Mouse (Mus musculus) natural killer cell, adult 2 months (primary cell): ENCODE measurements around the gene Vmn1r47.
"Not testable (repeated sequence)": the region's sequence is repeated elsewhere in the genome, so short reads cannot be mapped to it uniquely, and the experiment has no call there.

Experiments
- DNase-seq, 2 experiments: peaks; one replicate each; pipeline ENCODE4 v3.0.0; 2022; ENCODE audit warnings: low spot score in 2 of 2

Vmn1r47 gene

GRCm38 (mm10) chr6:90015847-90016246 is at the start of gene Vmn1r47:
Gene Vmn1r47 (plus strand): TSS chr6:90016147.
- not testable (repeated sequence) for DNase-seq

DNA sequence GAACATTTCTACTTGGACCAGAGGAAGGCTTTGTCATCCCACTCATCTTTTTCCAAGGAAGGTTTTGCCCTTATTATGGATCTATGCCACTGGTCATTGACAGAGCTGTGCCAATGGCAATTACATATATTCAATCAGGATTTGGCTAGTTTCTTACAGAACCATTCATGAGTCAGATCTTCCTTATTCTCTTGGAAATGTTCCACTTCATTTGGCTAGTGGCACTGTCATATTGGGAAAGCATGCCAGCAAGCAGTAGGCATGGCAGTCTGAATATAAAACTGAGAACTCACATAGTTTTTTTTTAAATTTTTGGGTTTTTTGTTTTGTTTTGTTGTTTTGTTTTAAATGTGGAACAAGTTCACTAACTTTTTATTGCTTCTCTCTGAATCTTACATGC is 49.6 kb upstream of the Vmn1r47 start:
- no peak for DNase-seq

DNA sequence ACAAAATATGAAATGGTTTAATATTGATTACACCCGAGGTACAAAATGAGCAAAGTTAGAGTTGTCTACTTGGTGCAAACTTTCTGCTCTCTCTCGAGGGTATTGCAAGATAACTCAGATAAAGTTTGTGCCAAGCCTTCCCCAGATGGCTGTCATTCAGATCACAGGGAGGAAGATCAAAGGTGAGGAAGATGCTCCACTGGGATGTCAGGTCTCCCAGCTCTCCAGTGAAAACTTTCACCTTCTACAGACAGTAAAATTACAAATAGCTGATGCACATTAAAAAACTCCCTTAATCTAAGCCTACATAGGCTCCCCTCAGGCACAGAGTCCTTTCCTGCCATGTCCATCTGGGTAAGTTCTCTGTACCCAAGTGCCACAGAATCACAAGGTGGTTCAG is 46.9 kb upstream of the Vmn1r47 start, which contains the start of gene Vmn1r46:
Gene Vmn1r46, plus strand, starts transcription at position 301 of the 400 bp plus-strand sequence.
- DNase-seq = no peak

- no peak for DNase-seq
Measured at GRCm38 (mm10) chr6:89985989-89986388, 30.0 kb upstream of the Vmn1r47 start.

- not testable (repeated sequence) for DNase-seq
Measured at GRCm38 (mm10) chr6:90036741-90037140, 20.8 kb downstream of the Vmn1r47 start, which contains the start of gene Vmn1r48. Gene Vmn1r48 (minus strand): TSS chr6:90036841.
